Mouse (Mus musculus): ENCODE measurements around the gene Irf5. TPM values are rescaled to one million over a fixed set of nuclear protein-coding genes. Genes with fewer than 3 reads are reported as not detected.

Gene Irf5
- 10 to 100 TPM; 20.2 to 42.7 TPM for polyA plus RNA-seq (2017; shearing (Covaris generic))

GRCm38 (mm10) chr6:29526281-29527251 lies at the start of gene Irf5:
Irf5 (plus strand) TSS chr6:29526625.

GRCm38 (mm10) chr6:29507447-29508309 lies 18.7 kb upstream of the Irf5 start, which contains the start of gene Kcp:
Kcp (minus strand) TSS chr6:29507952.

Other genes starting within 250 kb of the Irf5 start
- gene Fam71f2, start 247.0 kb upstream of the Irf5 start, polyA plus RNA-seq (2017; shearing (Covaris generic)), result 1 to 10 TPM in 1 of 2 experiments, not detected in 1; 2.7 TPM
- not detected for gene Fam71f1, start 207.5 kb upstream of the Irf5 start, polyA plus RNA-seq (2017; shearing (Covaris generic))
- gene Calu, start 178.6 kb upstream of the Irf5 start, polyA plus RNA-seq (2017; shearing (Covaris generic)), result 100 to 1,000 TPM in 1 of 2 experiments, 10 to 100 TPM in 1; 83.5 to 120 TPM
- gene Opn1sw, start 138.2 kb upstream of the Irf5 start, polyA plus RNA-seq (2017; shearing (Covaris generic)), result 1 to 10 TPM in 1 of 2 experiments, under 1 TPM in 1; 0.10 to 1.1 TPM
- 1 to 10 TPM; 2.0 to 5.2 TPM for gene Ccdc136, start 130.3 kb upstream of the Irf5 start, polyA plus RNA-seq (2017; shearing (Covaris generic))
- under 1 TPM; 0.06 to 0.34 TPM for gene Flnc, start 93.4 kb upstream of the Irf5 start, polyA plus RNA-seq (2017; shearing (Covaris generic))
- gene Atp6v1f, start 58.9 kb upstream of the Irf5 start, polyA plus RNA-seq (2017; shearing (Covaris generic)), result 100 to 1,000 TPM; 317 to 338 TPM
- gene Atp6v1fnb, start 55.2 kb upstream of the Irf5 start, polyA plus RNA-seq (2017; shearing (Covaris generic)), result under 1 TPM in 1 of 2 experiments, not detected in 1; 0.78 TPM
- gene Kcp, start 18.7 kb upstream of the Irf5 start, polyA plus RNA-seq (2017; shearing (Covaris generic)), result 1 to 10 TPM in 1 of 2 experiments, under 1 TPM in 1; 0.40 to 5.9 TPM
- 100 to 1,000 TPM in 1 of 2 experiments, 10 to 100 TPM in 1; 86.2 to 101 TPM for gene Tnpo3, start 83.3 kb downstream of the Irf5 start, polyA plus RNA-seq (2017; shearing (Covaris generic))
- gene Tspan33, start 167.6 kb downstream of the Irf5 start, polyA plus RNA-seq (2017; shearing (Covaris generic)), result 1 to 10 TPM in 1 of 2 experiments, under 1 TPM in 1; 0.13 to 1.3 TPM
- under 1 TPM; 0.24 to 0.43 TPM for gene Smo, start 208.9 kb downstream of the Irf5 start, polyA plus RNA-seq (2017; shearing (Covaris generic))
- gene Ahcyl2, start 241.4 kb downstream of the Irf5 start, polyA plus RNA-seq (2017; shearing (Covaris generic)), result 100 to 1,000 TPM; 113 to 128 TPM